Mouse (Mus musculus): Measurements from ENCODE around the gene Sp1.

- TF ChIP-seq CTCF (conservative IDR thresholded peaks at IDR 0.05; ENCODE audit: low read length) (no peak), POU5F1 (IDR thresholded peaks at IDR 0.05; ENCODE audit: borderline replicate concordance, low read length) (no peak), NANOG (IDR thresholded peaks at IDR 0.05; ENCODE audit: borderline replicate concordance, low read length) (no peak)
Observed at GRCm38 (mm10) chr15:102395061-102395460, 10.9 kb upstream of the Sp1 start.

All from E14TG2a.4 (cell line).